Mouse (Mus musculus) forebrain, embryonic 11.5 days (tissue): ENCODE measurements around the gene Igfbp7. TPM values are rescaled to one million over a fixed set of nuclear protein-coding genes. Genes with fewer than 3 reads are reported as not detected.

Experiments used
- ATAC-seq: fragments of 200-750 bp; cut with Nextera tagmentation; replicated peaks from 2 replicates; pipeline ENCODE4 v1.8.0; 2017; ENCODE audit warnings: moderate TSS enrichment; ENCODE audit not compliant: low FRiP score
- DNase-seq: peaks from one replicate; pipeline ENCODE4 v3.0.0-alpha.2; 2017; ENCODE audit warnings: low spot score
- H3K27ac ChIP-seq: fragments of 300-500 bp; sonication (generic); 2 replicates; pipeline ENCODE4 v1.5.1; 2014; ENCODE audit warnings: low read depth, low read length
- H3K27me3 ChIP-seq: fragments of 300-500 bp; sonication (generic); 2 replicates; pipeline ENCODE4 v1.6.1; 2014; ENCODE audit warnings: mild to moderate bottlenecking, low read length, mixed read lengths; ENCODE audit not compliant: control insufficient read depth, insufficient read depth
- H3K36me3 ChIP-seq: fragments of 300-500 bp; sonication (generic); 2 replicates; pipeline ENCODE4 v1.6.1; 2014; ENCODE audit warnings: mild to moderate bottlenecking, low read length, moderate library complexity, mixed read lengths; ENCODE audit not compliant: control insufficient read depth, insufficient read depth
- H3K4me1 ChIP-seq: fragments of 300-500 bp; sonication (generic); replicated peaks from 2 replicates; pipeline ENCODE4 v1.6.1; 2014; ENCODE audit warnings: low read length, mixed read lengths; ENCODE audit not compliant: control insufficient read depth, insufficient read depth
- H3K4me2 ChIP-seq: fragments of 300-500 bp; sonication (generic); 2 replicates; pipeline ENCODE4 v1.6.1; 2014; ENCODE audit warnings: low read depth, mild to moderate bottlenecking, low read length, moderate library complexity, mixed read lengths; ENCODE audit not compliant: severe bottlenecking
- H3K4me3 ChIP-seq: fragments of 300-500 bp; sonication (generic); 2 replicates; pipeline ENCODE4 v1.5.1; 2014; ENCODE audit warnings: low read depth, low read length
- H3K9ac ChIP-seq: fragments of 300-500 bp; sonication (generic); 2 replicates; pipeline ENCODE4 v1.6.1; 2014; ENCODE audit warnings: low read length
- H3K9me3 ChIP-seq: fragments of 300-500 bp; sonication (generic); 2 replicates; pipeline ENCODE4 v1.6.1; 2016; ENCODE audit warnings: low read length, mixed read lengths; ENCODE audit not compliant: control insufficient read depth
- WGBS: fragments of 180-500 bp; shearing (Covaris S2); extraction: QIAGEN DNeasy Blood & Tissue Kit; methylation state at CpG from one replicate; pipeline ENCODE4 v1.1.7; 2014; 5-methylcytosine and 5-hydroxymethylcytosine counted together
- polyA plus RNA-seq: library from polyadenylated mRNA; unstranded; fragments of >200 nt; fragmentation: Nextera tagmentation; extraction: Ambion mirVana; gene quantifications from 2 replicates; pipeline ENCODE4 v1.2.1, GENCODE M21; 2014

Gene Igfbp7
- polyA plus RNA-seq: 15.4 and 20.5 TPM in 2 replicates

DNA sequence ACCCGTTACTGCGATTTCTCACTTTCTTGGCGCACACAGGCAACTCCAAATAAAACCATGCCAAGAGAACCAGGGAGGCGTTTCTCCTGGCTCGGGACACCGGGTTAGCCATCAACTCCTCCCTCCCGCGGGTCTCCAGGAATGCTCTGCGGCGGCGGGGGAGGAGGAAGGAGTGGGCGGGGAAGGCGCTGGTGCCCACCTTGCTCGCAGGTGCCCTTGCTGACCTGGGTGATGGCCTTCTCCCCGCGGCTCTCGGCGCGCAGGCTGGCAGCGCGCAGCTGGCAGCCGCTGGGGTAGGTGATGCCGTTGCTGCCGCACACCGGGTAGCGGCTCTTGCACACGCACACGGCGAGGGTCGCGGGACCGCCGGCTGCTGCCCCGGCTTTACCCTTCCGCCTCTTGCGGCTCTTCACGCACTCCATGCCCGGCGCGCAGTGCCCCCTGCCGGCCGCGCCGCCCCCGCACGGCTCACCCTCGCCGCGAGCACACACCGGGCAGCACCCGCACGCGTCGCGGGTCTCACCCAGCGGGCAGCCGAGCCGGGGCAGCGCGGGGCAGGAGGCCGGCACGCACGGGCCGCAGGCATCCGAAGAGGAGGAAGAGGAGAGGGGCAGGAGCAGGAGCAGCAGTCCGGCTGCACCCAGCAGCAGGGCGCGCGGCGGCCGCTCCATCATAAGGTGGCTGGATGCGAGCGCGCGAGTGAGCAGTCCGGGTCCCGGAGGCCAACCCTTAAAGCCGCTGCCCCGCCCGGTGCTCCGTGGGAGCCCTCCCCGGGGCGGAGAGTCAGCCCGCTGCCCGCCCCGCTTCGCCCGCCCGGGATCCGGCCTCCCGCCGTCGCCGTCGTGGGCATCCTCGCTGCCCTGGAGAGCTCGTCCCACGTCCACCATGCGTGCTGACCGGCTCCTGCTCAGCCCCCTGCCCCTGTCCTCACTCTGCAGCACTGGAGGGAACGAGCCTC is at the start of gene Igfbp7:
Igfbp7 (minus strand) TSS at position 701 of the 958 bp plus-strand sequence.
- peak within 1 kb of the TSS; percentile 47 for H3K9ac ChIP-seq
- no peaks in the 10 kb centered on the region for H3K36me3 ChIP-seq
- H3K4me1 ChIP-seq: no peaks in the 10 kb centered on the region
- ATAC-seq (peak; percentile 93), DNase-seq (peak; percentile 89)
- no peak within 1 kb of the TSS for H3K27ac ChIP-seq
- 6% methylated on average over 79 of the region's 101 CpGs for WGBS
- peak within 1 kb of the TSS; percentile 67 for H3K4me2 ChIP-seq
- H3K9me3 ChIP-seq: no peaks in the 10 kb centered on the region
- peak within 1 kb of the TSS; percentile 52 for H3K4me3 ChIP-seq
- peaks cover 12% of the 10 kb centered on the region for H3K27me3 ChIP-seq

DNA sequence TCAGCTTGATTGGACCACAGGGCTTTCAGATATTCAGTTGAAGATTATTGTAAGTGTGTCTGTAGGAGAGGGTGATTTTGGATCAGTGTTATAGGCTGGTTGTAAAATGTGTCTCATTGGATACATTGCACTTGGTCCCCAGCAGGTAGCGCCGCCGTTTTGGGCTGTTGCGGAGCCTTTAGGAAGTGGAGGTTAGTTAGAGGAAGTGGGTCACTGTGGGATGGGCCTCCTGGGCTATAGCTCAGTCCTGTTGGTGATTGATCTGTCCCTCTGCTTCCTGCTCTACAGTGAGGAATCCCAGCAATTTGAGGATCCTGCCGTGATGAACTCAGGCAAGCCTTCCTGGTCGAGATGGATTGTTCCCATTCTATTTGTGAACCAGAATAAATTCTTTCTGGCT is 44.3 kb upstream of the Igfbp7 start:
- Histone ChIP-seq H3K4me2 (no peak overlapping the region), H3K36me3 (no peaks in the 10 kb centered on the region), H3K9ac (no peak overlapping the region), H3K9me3 (no peaks in the 10 kb centered on the region), H3K4me3 (no peak overlapping the region), H3K27ac (no peak overlapping the region), H3K27me3 (no peaks in the 10 kb centered on the region), H3K4me1 (no peaks in the 10 kb centered on the region)
- 82% methylated on average over 6 of the region's 6 CpGs for whole genome bisulfite sequencing
- DNase-seq: no peak
- ATAC-seq: no peak

DNA sequence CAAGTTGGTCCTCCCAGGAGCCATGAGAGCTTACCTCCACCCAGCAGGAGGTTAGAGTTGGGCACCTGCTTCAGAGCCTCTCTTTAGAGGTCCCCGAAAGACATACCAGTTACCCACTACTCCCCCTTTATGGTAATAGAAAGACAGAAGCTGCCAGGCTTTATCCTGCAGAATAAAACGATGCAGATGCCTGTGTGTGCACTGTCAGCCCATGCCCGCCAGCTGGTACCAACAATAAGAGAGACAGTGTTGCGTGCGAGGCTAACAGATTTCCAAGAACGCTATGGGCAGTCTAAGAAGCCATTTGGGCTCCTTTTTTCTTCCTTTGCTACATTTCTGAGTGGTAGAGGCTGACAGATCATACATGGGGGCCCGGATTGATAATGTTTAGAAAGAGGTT is 41.7 kb upstream of the Igfbp7 start:
- no peaks in the 10 kb centered on the region for H3K4me1 ChIP-seq
- no peak overlapping the region for H3K4me3 ChIP-seq
- DNase-seq (no peak), ATAC-seq (no peak)
- no peak overlapping the region for H3K27ac ChIP-seq
- H3K27me3 ChIP-seq: no peaks in the 10 kb centered on the region
- H3K4me2 ChIP-seq: no peak overlapping the region
- H3K9me3 ChIP-seq: no peaks in the 10 kb centered on the region
- H3K36me3 ChIP-seq: no peaks in the 10 kb centered on the region
- no peak overlapping the region for H3K9ac ChIP-seq
- 90% methylated on average over 7 of the region's 7 CpGs for WGBS

DNA sequence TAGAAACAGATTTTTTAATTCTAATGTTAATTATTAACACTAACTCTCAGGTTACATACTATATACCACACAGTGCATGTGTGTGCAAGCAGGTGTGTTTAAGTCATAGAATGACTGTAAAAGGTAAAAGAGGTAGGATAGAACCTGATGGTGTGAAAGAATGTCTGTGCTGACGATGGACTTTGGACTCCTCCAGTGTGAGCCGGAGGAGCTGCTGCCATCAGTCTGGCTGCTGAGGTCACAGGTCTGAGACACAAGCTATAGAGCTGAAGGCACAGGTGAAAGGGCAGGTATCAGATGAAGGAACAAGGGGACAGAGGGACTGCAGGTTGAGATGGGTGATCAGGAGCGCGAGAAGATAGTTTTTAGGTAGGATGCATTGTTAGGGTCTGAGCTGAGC is 37.6 kb upstream of the Igfbp7 start:
- Histone ChIP-seq H3K9me3 (no peaks in the 10 kb centered on the region), H3K27me3 (no peaks in the 10 kb centered on the region), H3K4me1 (no peaks in the 10 kb centered on the region), H3K4me3 (no peak overlapping the region), H3K36me3 (no peaks in the 10 kb centered on the region), H3K27ac (no peak overlapping the region), H3K9ac (no peak overlapping the region), H3K4me2 (no peak overlapping the region)
- WGBS: 95% methylated on average over 4 of the region's 4 CpGs
- ATAC-seq (no peak), DNase-seq (no peak)

DNA sequence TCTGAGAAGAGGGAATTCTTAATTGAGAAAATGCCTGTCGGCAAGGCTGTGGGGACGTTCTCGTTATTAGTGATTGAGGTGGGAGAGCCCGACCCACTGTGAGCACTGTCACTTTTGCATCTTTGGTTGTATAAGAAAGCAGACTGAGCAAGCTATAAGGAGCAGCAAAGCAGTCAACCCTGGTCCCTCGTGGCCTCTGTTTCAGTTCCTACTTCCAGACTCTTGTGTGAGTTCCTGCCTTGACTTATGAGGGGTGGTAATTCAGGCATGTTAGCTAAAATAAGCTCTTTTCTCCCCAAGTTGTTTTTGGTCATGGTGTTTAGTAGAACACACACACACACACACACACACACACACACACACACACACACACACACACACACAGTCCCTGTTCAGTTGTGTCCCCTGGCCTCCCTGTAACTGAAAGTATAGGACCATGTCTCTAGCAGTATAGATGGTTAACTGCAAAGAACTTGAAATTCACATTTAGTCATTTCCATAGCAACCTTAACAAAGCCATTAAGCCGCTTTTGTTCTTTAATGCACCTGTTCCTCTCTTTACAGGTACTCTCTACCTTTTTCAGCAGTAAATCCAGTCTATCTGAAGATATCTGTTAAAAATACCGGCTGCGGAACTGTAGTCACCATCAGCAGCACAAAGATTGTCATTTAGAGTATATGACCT is 36.2 kb upstream of the Igfbp7 start:
- H3K36me3 ChIP-seq: no peaks in the 10 kb centered on the region
- H3K4me1 ChIP-seq: no peaks in the 10 kb centered on the region
- H3K4me2 ChIP-seq: no peak overlapping the region
- 76% methylated on average over 8 of the region's 8 CpGs for WGBS
- no peak for DNase-seq
- no peak overlapping the region for H3K4me3 ChIP-seq
- H3K27ac ChIP-seq: no peak overlapping the region
- H3K9me3 ChIP-seq: no peaks in the 10 kb centered on the region
- H3K27me3 ChIP-seq: no peaks in the 10 kb centered on the region
- H3K9ac ChIP-seq: no peak overlapping the region
- no peak for ATAC-seq

DNA sequence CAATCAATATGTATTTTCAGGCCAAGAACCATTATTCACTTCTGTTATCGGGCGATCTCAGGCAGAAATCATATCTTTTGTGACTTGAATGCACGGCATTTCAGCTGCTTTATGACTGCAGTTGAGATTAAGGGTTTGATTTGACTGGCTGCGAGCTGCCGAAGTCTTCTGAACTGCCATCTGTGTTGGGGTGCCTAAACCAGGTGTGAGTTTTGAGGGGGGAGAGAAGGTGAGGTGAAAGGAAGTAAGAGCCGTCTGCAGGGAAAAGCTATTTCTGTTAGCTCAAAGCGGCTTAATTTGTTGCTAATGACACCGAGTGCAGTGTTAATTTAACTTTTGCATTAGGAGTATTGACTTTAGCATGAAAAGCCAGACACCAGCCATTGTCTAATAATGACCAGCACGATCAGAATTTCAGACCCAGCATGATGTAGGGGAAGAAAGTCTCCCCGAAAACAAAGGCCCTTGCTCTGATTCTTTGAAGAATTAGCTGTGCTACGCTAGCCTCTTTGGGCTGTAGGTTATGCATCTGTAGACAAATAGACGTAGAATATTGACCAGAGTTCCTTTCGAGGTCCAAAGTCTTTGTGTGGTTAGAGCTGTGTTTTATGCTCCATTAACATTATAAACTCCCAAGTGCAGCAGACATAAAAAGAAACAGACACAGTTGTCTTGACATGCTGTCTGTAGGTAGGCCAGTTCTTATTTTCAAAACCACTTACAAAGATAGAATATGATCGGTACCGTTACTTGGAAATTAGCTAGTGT is 35.2 kb upstream of the Igfbp7 start:
- no peak overlapping the region for H3K27ac ChIP-seq
- H3K4me3 ChIP-seq: no peak overlapping the region
- no peak for ATAC-seq
- no peak overlapping the region for H3K4me2 ChIP-seq
- no peaks in the 10 kb centered on the region for H3K9me3 ChIP-seq
- no peaks in the 10 kb centered on the region for H3K36me3 ChIP-seq
- 76% methylated on average over 15 of the region's 15 CpGs for WGBS
- DNase-seq: no peak
- no peak overlapping the region for H3K9ac ChIP-seq
- no peaks in the 10 kb centered on the region for H3K4me1 ChIP-seq
- no peaks in the 10 kb centered on the region for H3K27me3 ChIP-seq

DNA sequence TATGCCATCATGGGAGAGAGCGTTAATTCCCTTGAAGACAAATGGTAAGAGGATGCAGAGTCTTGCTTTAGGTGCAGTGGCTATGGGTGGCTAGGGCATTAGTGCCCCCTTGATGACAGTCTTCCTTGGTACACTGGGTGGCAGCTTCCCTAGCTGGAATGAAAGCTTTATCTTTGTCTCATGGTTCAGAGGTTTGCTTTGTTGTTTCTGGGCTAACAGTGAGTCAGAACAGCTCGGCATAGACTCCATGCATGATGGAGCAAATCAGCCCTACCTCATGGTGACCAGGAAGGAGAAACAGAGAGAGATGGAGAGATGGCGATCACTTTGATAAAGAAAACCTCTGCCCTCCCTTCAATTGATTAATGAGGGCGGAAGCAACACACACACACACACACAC is 28.5 kb upstream of the Igfbp7 start:
- DNase-seq: no peak
- no peak overlapping the region for H3K27ac ChIP-seq
- H3K9me3 ChIP-seq: no peaks in the 10 kb centered on the region
- H3K36me3 ChIP-seq: no peaks in the 10 kb centered on the region
- no peaks in the 10 kb centered on the region for H3K4me1 ChIP-seq
- H3K27me3 ChIP-seq: no peaks in the 10 kb centered on the region
- H3K4me3 ChIP-seq: no peak overlapping the region
- no peak for ATAC-seq
- no peak overlapping the region for H3K9ac ChIP-seq
- WGBS: 82% methylated on average over 4 of the region's 4 CpGs
- H3K4me2 ChIP-seq: no peak overlapping the region

DNA sequence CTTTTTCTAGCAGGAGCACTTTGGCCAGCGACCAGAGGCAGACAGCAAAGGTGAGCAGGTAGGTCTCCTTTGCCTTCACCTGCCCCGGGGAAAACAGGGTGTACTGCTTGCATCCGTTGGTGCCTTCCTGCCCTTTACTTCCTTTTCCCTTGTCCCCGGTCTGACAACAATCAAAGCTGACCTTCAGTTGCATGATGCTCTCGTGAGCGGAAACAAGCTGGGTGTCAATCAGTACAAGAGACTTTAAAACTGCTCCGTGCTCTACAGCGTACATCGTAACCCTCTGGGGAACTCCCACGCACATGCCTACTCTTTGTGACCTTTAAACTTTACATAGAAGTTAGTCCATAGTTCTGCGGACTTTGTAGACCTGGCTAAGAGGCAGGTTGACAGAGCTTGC is 26.2 kb upstream of the Igfbp7 start:
- no peaks in the 10 kb centered on the region for H3K4me1 ChIP-seq
- H3K27ac ChIP-seq: no peak overlapping the region
- no peak for DNase-seq
- no peaks in the 10 kb centered on the region for H3K9me3 ChIP-seq
- 88% methylated on average over 11 of the region's 11 CpGs for WGBS
- no peak overlapping the region for H3K9ac ChIP-seq
- H3K4me2 ChIP-seq: no peak overlapping the region
- no peaks in the 10 kb centered on the region for H3K27me3 ChIP-seq
- no peak overlapping the region for H3K4me3 ChIP-seq
- no peaks in the 10 kb centered on the region for H3K36me3 ChIP-seq
- ATAC-seq: no peak
